Mouse (Mus musculus) myocyte (in vitro differentiated cells): ENCODE results near the gene Stx3. TPM values are rescaled to one million over a fixed set of nuclear protein-coding genes. Genes with fewer than 3 reads are reported as not detected.

ENCODE experiments used
- H3K27me3 ChIP-seq: one replicate; pipeline ENCODE4 v1.6.1; 2011; ENCODE audit not compliant: control insufficient read depth, insufficient read depth, insufficient read length
- H3K36me3 ChIP-seq: one replicate; pipeline ENCODE4 v1.6.1; 2011; ENCODE audit not compliant: control insufficient read depth, insufficient read depth
- H3K4me2 ChIP-seq: one replicate; pipeline ENCODE4 v1.6.1; 2011; ENCODE audit warnings: low read depth, control low read depth
- H3K4me3 ChIP-seq: one replicate; pipeline ENCODE4 v1.5.1; 2011; ENCODE audit warnings: mild to moderate bottlenecking, control low read depth, moderate library complexity
- H3K79me2 ChIP-seq: one replicate; pipeline ENCODE4 v1.6.1; 2011; ENCODE audit not compliant: control insufficient read depth, insufficient read depth
- H3ac ChIP-seq: one replicate; pipeline ENCODE4 v1.6.1; 2011; ENCODE audit not compliant: control insufficient read depth, insufficient read length
- CEBPB ChIP-seq: IDR thresholded peaks from 2 replicates; pipeline ENCODE4 v1.6.1; 2011; ENCODE audit warnings: mild to moderate bottlenecking, moderate library complexity; ENCODE audit not compliant: poor library complexity, insufficient read depth, severe bottlenecking
- E2F4 ChIP-seq: IDR thresholded peaks from one replicate; pipeline ENCODE4 v1.6.1; 2011; ENCODE audit warnings: mild to moderate bottlenecking, control low read depth, moderate library complexity; ENCODE audit not compliant: insufficient read depth
- MAX ChIP-seq: IDR thresholded peaks from one replicate; pipeline ENCODE4 v1.6.1; 2011; ENCODE audit warnings: low read depth, mild to moderate bottlenecking, control low read depth
- MYOD1 ChIP-seq, 3 experiments: IDR thresholded peaks; one replicate each; pipeline ENCODE4 v1.6.1; 2011; ENCODE audit warnings: control low read depth in 2 of 3, low read depth in 2 of 3, mild to moderate bottlenecking in 2 of 3, moderate library complexity in 1 of 3; ENCODE audit not compliant: insufficient read length in 2 of 3, control insufficient read depth in 1 of 3
- MYOG ChIP-seq, 3 experiments: IDR thresholded peaks; one replicate each; pipeline ENCODE4 v1.6.1; 2011; ENCODE audit warnings: control low read depth in 2 of 3, low read depth in 2 of 3, mild to moderate bottlenecking in 2 of 3; ENCODE audit not compliant: insufficient read length in 2 of 3, control insufficient read depth in 1 of 3, insufficient read depth in 1 of 3
- POLR2A ChIP-seq: IDR thresholded peaks from one replicate; pipeline ENCODE4 v1.6.1; 2011; ENCODE audit warnings: low read depth, mild to moderate bottlenecking, control low read depth, moderate library complexity; ENCODE audit not compliant: insufficient read length
- POLR2AphosphoS2 ChIP-seq: IDR thresholded peaks from one replicate; pipeline ENCODE4 v1.6.1; 2011; ENCODE audit warnings: low read depth, control low read depth; ENCODE audit not compliant: insufficient read length
- REST ChIP-seq: IDR thresholded peaks from one replicate; pipeline ENCODE4 v1.6.1; 2011; ENCODE audit warnings: mild to moderate bottlenecking, control low read depth, moderate library complexity; ENCODE audit not compliant: insufficient read depth, insufficient read length
- SRF ChIP-seq: IDR thresholded peaks from one replicate; pipeline ENCODE4 v1.6.1; 2011; ENCODE audit warnings: low read depth; ENCODE audit not compliant: control insufficient read depth, insufficient read length
- TCF12 ChIP-seq: IDR thresholded peaks from one replicate; pipeline ENCODE4 v1.6.1; 2011; ENCODE audit warnings: mild to moderate bottlenecking, control low read depth; ENCODE audit not compliant: poor library complexity, insufficient read depth, severe bottlenecking
- TCF3 ChIP-seq: IDR thresholded peaks from one replicate; pipeline ENCODE4 v1.6.1; 2011; ENCODE audit warnings: low read depth, control low read depth; ENCODE audit not compliant: insufficient read length
- USF1 ChIP-seq: IDR thresholded peaks from one replicate; pipeline ENCODE4 v1.6.1; 2011; ENCODE audit warnings: low read depth, mild to moderate bottlenecking, control low read depth, moderate library complexity
- polyA plus RNA-seq: library from polyadenylated mRNA; unstranded; fragments of >200 nt; fragmentation: generic; extraction: Trizol; gene quantifications from one replicate; pipeline ENCODE4 v1.2.1, GENCODE M21; 2012; ENCODE audit warnings: missing spikeins

Stx3 gene
- polyA plus RNA-seq, 1 experiment: 3.3 TPM

GRCm38 (mm10) chr19:11816706-11817105 lies 2.5 kb downstream of the Stx3 start:
- TF ChIP-seq TCF12 (no peak), CEBPB (no peak), MYOD1 (IDR thresholded peaks at IDR 0.05; ENCODE audit: control insufficient read depth in 1 of 3, insufficient read length in 2 of 3, low read depth in 2 of 3) (no peak), TCF3 (no peak), MAX (no peak), REST (no peak), MYOG (IDR thresholded peaks at IDR 0.05; ENCODE audit: control insufficient read depth in 1 of 3, insufficient read depth in 1 of 3, insufficient read length in 2 of 3, low read depth in 2 of 3) (no peak), USF1 (no peak), POLR2AphosphoS2 (no peak), POLR2A (no peak), E2F4 (no peak), SRF (no peak)
- H3K36me3 ChIP-seq: no peaks in the 10 kb centered on the region
- H3K4me2 ChIP-seq: no peak overlapping the region
- no peaks in the 10 kb centered on the region for H3K79me2 ChIP-seq
- no peak overlapping the region for H3K4me3 ChIP-seq
- H3K27me3 ChIP-seq: no peaks in the 10 kb centered on the region
- no peak overlapping the region for H3ac ChIP-seq

DNA sequence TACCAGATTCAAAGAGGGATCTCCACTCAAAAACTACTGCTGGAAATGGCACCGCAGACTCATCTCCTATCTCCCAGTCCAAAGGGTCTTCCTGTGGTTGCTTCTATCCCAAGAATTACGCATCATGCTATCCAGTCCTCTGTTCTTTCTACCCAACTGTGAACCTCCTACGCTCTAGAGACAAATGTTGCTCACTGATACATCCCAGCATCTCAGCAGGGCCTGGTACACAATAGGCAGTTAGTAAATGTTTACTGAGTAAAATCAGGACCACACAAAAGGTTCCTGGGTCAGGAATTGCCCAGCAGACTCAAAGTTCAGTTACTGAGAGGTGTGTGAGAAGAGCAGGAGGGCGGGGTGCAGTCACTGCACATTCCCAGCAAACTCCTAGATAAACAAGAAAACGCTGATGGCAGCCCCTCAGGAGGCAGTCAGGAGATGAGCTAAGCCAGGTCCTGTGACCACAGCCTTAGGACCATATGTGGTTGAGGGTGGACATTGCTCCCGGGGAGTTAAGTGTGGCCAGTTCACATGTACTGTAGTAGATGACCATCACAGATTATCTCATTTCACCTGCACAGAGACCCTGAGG lies 4.4 kb downstream of the Stx3 start:
- no peak for TF ChIP-seq TCF3
- TF ChIP-seq MYOG (IDR thresholded peaks at IDR 0.05; ENCODE audit: control insufficient read depth in 1 of 3, insufficient read depth in 1 of 3, insufficient read length in 2 of 3, low read depth in 2 of 3): no peak
- no peak for TF ChIP-seq POLR2A
- no peak for TF ChIP-seq MAX
- no peak for TF ChIP-seq CEBPB
- no peak for TF ChIP-seq TCF12
- no peak for TF ChIP-seq USF1
- TF ChIP-seq E2F4: no peak
- TF ChIP-seq REST: no peak
- TF ChIP-seq POLR2AphosphoS2: no peak
- TF ChIP-seq SRF: no peak
- TF ChIP-seq MYOD1 (IDR thresholded peaks at IDR 0.05; ENCODE audit: control insufficient read depth in 1 of 3, insufficient read length in 2 of 3, low read depth in 2 of 3): no peak
- no peak overlapping the region for H3K4me2 ChIP-seq
- no peak overlapping the region for H3ac ChIP-seq
- H3K4me3 ChIP-seq: no peak overlapping the region
- H3K79me2 ChIP-seq: no peaks in the 10 kb centered on the region
- H3K36me3 ChIP-seq: no peaks in the 10 kb centered on the region
- H3K27me3 ChIP-seq: no peaks in the 10 kb centered on the region

- H3K27me3 ChIP-seq: no peaks in the 10 kb centered on the region
- H3K79me2 ChIP-seq: no peaks in the 10 kb centered on the region
- H3ac ChIP-seq: no peak overlapping the region
- no peak for TF ChIP-seq SRF
- no peak for TF ChIP-seq POLR2AphosphoS2
- H3K4me2 ChIP-seq: no peak overlapping the region
- H3K36me3 ChIP-seq: no peaks in the 10 kb centered on the region
- H3K4me3 ChIP-seq: no peak overlapping the region
These were observed 5.6 kb downstream of the Stx3 start for GRCm38 (mm10) chr19:11813649-11814048.

DNA sequence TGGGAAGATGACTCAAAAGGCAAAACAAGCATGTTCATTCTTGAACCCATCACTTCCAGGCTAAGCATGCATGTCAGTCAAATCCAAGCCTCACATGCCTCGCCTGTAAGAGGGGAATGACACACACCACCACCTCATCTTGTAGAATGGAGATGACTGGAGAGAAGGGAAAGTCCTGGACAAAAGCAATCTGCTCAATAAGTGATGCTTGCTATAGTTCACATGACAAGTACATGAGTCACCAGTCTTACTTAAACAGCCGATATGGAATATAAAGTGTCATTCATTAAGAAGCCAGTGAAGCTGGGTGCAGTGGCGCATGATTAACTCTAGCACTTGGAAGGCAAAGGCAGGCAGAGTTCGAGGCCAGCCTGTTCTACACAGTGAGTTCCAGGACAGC lies 6.1 kb downstream of the Stx3 start:
- Histone ChIP-seq H3K4me3 (no peak overlapping the region), H3K79me2 (no peaks in the 10 kb centered on the region), H3ac (no peak overlapping the region), H3K4me2 (no peak overlapping the region), H3K36me3 (no peaks in the 10 kb centered on the region), H3K27me3 (no peaks in the 10 kb centered on the region)
- no peak for TF ChIP-seq POLR2AphosphoS2
- TF ChIP-seq SRF: no peak
- no peak for TF ChIP-seq USF1
- no peak for TF ChIP-seq CEBPB
- TF ChIP-seq REST: no peak
- TF ChIP-seq TCF12: no peak
- no peak for TF ChIP-seq MYOG (IDR thresholded peaks at IDR 0.05; ENCODE audit: control insufficient read depth in 1 of 3, insufficient read depth in 1 of 3, insufficient read length in 2 of 3, low read depth in 2 of 3)
- TF ChIP-seq MAX: no peak

DNA sequence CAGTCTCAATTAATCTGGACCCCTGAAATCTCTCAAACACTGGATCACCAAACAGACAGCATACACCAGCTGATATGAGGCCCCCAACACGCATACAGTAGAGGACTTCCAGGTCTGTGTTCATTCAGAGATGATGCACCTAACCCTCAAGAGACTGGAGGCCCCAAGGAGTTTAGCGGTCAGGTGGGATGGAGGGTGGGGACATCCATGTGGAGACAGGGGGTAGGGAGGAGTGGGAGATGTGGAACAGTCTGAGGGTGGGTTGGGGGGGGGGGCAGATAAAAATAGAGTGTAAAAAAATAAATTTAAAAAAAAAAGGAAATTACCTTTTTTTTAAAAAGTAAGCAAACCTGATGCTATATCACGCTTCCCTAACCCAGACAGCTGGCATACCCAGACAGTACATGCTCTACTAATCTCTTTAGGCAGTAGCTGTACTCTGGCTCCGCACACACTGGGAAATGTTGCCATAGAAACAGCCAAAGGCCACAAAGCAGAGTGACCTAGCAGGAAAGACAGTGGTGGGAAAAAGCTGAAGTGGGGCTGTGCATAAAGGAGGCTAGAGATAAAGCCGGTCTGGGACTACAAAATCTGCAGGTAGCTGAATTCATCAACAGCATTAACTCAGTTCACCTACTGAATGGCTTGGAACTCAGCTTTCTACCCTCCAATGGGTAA lies 7.4 kb downstream of the Stx3 start:
- Histone ChIP-seq H3K79me2 (no peaks in the 10 kb centered on the region), H3K36me3 (no peaks in the 10 kb centered on the region), H3K4me2 (no peak overlapping the region), H3K27me3 (no peaks in the 10 kb centered on the region), H3ac (no peak overlapping the region), H3K4me3 (no peak overlapping the region)
- TF ChIP-seq TCF3 (no peak), POLR2AphosphoS2 (no peak), USF1 (no peak), SRF (no peak), REST (no peak), POLR2A (no peak), TCF12 (no peak), MYOD1 (IDR thresholded peaks at IDR 0.05; ENCODE audit: control insufficient read depth in 1 of 3, insufficient read length in 2 of 3, low read depth in 2 of 3) (no peak)
